Mouse (Mus musculus): Measurements from ENCODE around the gene Chn2. TPM values are rescaled to one million over a fixed set of nuclear protein-coding genes. Genes with fewer than 3 reads are reported as not detected.

Chn2 gene
- polyA plus RNA-seq, 1 experiment from 2014 or later: 17.1 TPM

DNA sequence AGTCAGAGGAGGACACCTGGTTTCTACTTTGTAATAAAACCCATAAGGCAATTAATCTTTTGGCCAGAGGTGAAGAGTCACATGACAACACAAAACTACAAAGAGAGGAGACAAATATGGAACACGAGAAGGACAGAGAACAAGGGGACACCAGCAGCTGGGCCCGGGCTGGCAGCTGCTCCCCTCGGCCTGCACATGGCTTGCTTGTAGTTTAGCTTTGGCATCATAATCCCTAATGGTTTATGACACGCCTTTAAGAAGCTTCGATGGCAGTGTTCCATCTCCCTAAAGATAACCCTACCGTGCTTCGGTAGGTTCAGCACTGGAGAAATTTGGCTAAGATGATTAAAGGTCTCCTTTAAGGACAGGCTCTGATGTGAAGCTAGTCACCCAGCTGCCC is 225.2 kb downstream of the Chn2 start:
- Histone ChIP-seq H3K4me3 (ENCODE audit: low read length) (no peak overlapping the region), H3K4me2 (replicated peaks; ENCODE audit: low read depth, low read length) (no peak overlapping the region), H3K9me3 (ENCODE audit: low read length) (no peaks in the 10 kb centered on the region)

DNA sequence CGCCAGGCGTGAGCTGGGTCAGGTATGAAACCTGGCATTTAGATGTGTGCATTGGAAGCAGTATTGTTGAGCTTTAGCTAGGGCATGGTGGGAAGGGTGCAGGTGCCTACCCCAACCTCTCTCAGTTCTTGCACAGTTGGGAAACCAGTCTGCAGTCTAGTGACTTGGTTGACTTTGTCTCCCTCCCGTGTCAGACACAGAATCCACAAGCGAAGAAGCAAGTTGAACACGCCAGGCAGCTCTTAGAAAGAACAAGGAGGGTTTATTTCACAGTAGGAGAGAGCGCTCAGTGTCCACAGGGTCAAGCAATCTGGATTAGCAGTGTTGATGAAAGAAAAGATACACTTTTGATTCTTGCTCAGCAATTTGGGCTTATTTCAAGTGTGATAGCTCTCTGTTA is 226.0 kb downstream of the Chn2 start:
- Histone ChIP-seq H3K27ac (ENCODE audit: low read length) (no peak overlapping the region), H3K4me3 (ENCODE audit: low read length) (no peak overlapping the region), H3K4me1 (ENCODE audit: insufficient read depth, low read length) (no peaks in the 10 kb centered on the region), H3K36me3 (ENCODE audit: insufficient read depth, low read length) (no peaks in the 10 kb centered on the region), H3K4me2 (replicated peaks; ENCODE audit: low read depth, low read length) (no peak overlapping the region), H3K9me3 (ENCODE audit: low read length) (no peaks in the 10 kb centered on the region), H3K27me3 (ENCODE audit: insufficient read depth, low read length) (no peaks in the 10 kb centered on the region), H3K9ac (replicated peaks; ENCODE audit: low read length) (no peak overlapping the region)
- ATAC-seq (ENCODE audit: low FRiP score, low TSS enrichment): no peak
- WGBS: 95% methylated on average over 6 of the region's 6 CpGs

More for the DNA sequence above, 225.2 kb downstream of the Chn2 start:
- H3K27ac ChIP-seq (ENCODE audit: low read length): no peak overlapping the region
- ATAC-seq (ENCODE audit: low FRiP score, low TSS enrichment): no peak
- 60% methylated on average over 7 of the region's 7 CpGs for WGBS
- H3K36me3 ChIP-seq (ENCODE audit: insufficient read depth, low read length): no peaks in the 10 kb centered on the region
- H3K27me3 ChIP-seq (ENCODE audit: insufficient read depth, low read length): no peaks in the 10 kb centered on the region
- H3K4me1 ChIP-seq (ENCODE audit: insufficient read depth, low read length): no peaks in the 10 kb centered on the region
- no peak overlapping the region for H3K9ac ChIP-seq (replicated peaks; ENCODE audit: low read length)

GRCm38 (mm10) chr6:54272556-54273378 is 233.4 kb downstream of the Chn2 start:
- Histone ChIP-seq H3K4me1 (ENCODE audit: insufficient read depth, low read length) (peaks cover 9% of the 10 kb centered on the region), H3K4me3 (ENCODE audit: low read length) (0 out of 2 replicates have a peak overlapping the region, but pooled peaks have one; percentile 0), H3K27ac (ENCODE audit: low read length) (no peak overlapping the region), H3K36me3 (ENCODE audit: insufficient read depth, low read length) (no peaks in the 10 kb centered on the region), H3K9me3 (ENCODE audit: low read length) (no peaks in the 10 kb centered on the region), H3K27me3 (ENCODE audit: insufficient read depth, low read length) (no peaks in the 10 kb centered on the region), H3K9ac (replicated peaks; ENCODE audit: low read length) (peak overlapping the region; percentile 2; the same call in 1 of the 2 replicates), H3K4me2 (replicated peaks; ENCODE audit: low read depth, low read length) (0 out of 2 replicates have a peak overlapping the region, but pooled peaks have one; percentile 8)
- ATAC-seq (ENCODE audit: low FRiP score, low TSS enrichment): peak; percentile 74
- WGBS: 59% methylated on average over 14 of the region's 14 CpGs

DNA sequence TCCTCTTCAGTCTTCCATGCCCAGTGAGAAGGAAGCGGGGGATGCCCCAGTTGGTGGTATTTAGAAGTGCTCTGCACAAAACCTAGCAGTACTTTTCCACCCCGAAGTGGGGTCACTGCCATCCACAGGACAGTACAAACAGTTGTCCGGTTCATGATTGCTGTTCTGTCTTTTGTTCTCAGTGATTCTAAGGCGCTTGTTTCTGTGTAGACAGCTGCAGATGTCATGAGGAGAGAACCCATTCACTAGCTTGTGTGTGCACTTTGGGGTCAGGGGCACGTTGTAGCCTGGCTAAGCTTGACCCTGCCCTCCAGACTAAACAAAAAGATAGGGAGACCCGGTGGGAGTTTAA is 234.0 kb downstream of the Chn2 start:
- Histone ChIP-seq H3K9ac (replicated peaks; ENCODE audit: low read length) (peak overlapping the region; percentile 2; the same call in 1 of the 2 replicates), H3K4me3 (ENCODE audit: low read length) (0 out of 2 replicates have a peak overlapping the region, but pooled peaks have one; percentile 0), H3K36me3 (ENCODE audit: insufficient read depth, low read length) (no peaks in the 10 kb centered on the region), H3K4me2 (replicated peaks; ENCODE audit: low read depth, low read length) (no peak overlapping the region), H3K4me1 (ENCODE audit: insufficient read depth, low read length) (peaks cover 15% of the 10 kb centered on the region), H3K27ac (ENCODE audit: low read length) (no peak overlapping the region), H3K9me3 (ENCODE audit: low read length) (no peaks in the 10 kb centered on the region), H3K27me3 (ENCODE audit: insufficient read depth, low read length) (no peaks in the 10 kb centered on the region)
- WGBS: 45% methylated on average over 6 of the region's 6 CpGs
- no peak for ATAC-seq (ENCODE audit: low FRiP score, low TSS enrichment)

DNA sequence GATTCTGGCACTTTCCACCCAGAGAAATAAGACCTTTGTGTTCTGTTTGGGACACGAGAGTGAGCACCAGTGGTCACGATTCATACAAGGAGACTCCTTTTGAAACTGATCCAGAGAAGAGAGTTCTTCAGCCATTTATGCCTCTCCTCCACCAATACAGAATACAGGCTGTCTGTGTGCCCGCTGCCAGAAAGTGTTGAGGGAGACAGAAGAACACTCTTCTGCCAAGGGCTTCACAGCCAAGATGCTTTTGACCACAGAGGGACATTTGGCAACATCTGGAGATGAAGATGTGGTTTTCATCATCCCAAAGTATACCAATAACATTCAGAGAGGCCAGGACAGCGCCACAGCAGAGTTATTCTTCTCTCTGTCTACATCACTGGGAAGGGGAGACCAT is 237.9 kb downstream of the Chn2 start:
- Histone ChIP-seq H3K9ac (replicated peaks; ENCODE audit: low read length) (no peak overlapping the region), H3K27ac (ENCODE audit: low read length) (no peak overlapping the region), H3K4me2 (replicated peaks; ENCODE audit: low read depth, low read length) (no peak overlapping the region), H3K4me1 (ENCODE audit: insufficient read depth, low read length) (peaks cover 28% of the 10 kb centered on the region), H3K36me3 (ENCODE audit: insufficient read depth, low read length) (no peaks in the 10 kb centered on the region), H3K27me3 (ENCODE audit: insufficient read depth, low read length) (0 out of 2 replicates have a peak, but pooled peaks cover 4% of the 10 kb centered on the region), H3K4me3 (ENCODE audit: low read length) (no peak overlapping the region), H3K9me3 (ENCODE audit: low read length) (no peaks in the 10 kb centered on the region)
- ATAC-seq (ENCODE audit: low FRiP score, low TSS enrichment): no peak
- WGBS: 68% methylated on average over 4 of the region's 4 CpGs

GRCm38 (mm10) chr6:54277828-54278227 is 238.5 kb downstream of the Chn2 start:
- H3K36me3 ChIP-seq (ENCODE audit: insufficient read depth, low read length): no peaks in the 10 kb centered on the region
- H3K4me1 ChIP-seq (ENCODE audit: insufficient read depth, low read length): peaks cover 28% of the 10 kb centered on the region
- ATAC-seq (ENCODE audit: low FRiP score, low TSS enrichment): peak; percentile 54; the same call in 1 of the 2 replicates
- H3K4me2 ChIP-seq (replicated peaks; ENCODE audit: low read depth, low read length): no peak overlapping the region
- H3K9ac ChIP-seq (replicated peaks; ENCODE audit: low read length): no peak overlapping the region
- peak overlapping the region; percentile 27; the same call in 1 of the 2 replicates for H3K27ac ChIP-seq (ENCODE audit: low read length)
- WGBS: 32% methylated on average over 5 of the region's 5 CpGs
- no peak overlapping the region for H3K4me3 ChIP-seq (ENCODE audit: low read length)
- H3K9me3 ChIP-seq (ENCODE audit: low read length): no peaks in the 10 kb centered on the region
- H3K27me3 ChIP-seq (ENCODE audit: insufficient read depth, low read length): peaks cover 4% of the 10 kb centered on the region; the same call in 1 of the 2 replicates

- ATAC-seq (ENCODE audit: low FRiP score, low TSS enrichment): no peak; the same call in 1 of the 2 replicates
- Histone ChIP-seq H3K4me1 (ENCODE audit: insufficient read depth, low read length) (peaks cover 28% of the 10 kb centered on the region), H3K36me3 (ENCODE audit: insufficient read depth, low read length) (no peaks in the 10 kb centered on the region), H3K4me2 (replicated peaks; ENCODE audit: low read depth, low read length) (no peak overlapping the region), H3K27ac (ENCODE audit: low read length) (peak overlapping the region; percentile 27), H3K9ac (replicated peaks; ENCODE audit: low read length) (no peak overlapping the region), H3K4me3 (ENCODE audit: low read length) (no peak overlapping the region), H3K27me3 (ENCODE audit: insufficient read depth, low read length) (peaks cover 4% of the 10 kb centered on the region; the same call in 1 of the 2 replicates), H3K9me3 (ENCODE audit: low read length) (no peaks in the 10 kb centered on the region)
- 42% methylated on average over 2 of the region's 2 CpGs for WGBS
Observed at GRCm38 (mm10) chr6:54278613-54279012, 239.3 kb downstream of the Chn2 start.

DNA sequence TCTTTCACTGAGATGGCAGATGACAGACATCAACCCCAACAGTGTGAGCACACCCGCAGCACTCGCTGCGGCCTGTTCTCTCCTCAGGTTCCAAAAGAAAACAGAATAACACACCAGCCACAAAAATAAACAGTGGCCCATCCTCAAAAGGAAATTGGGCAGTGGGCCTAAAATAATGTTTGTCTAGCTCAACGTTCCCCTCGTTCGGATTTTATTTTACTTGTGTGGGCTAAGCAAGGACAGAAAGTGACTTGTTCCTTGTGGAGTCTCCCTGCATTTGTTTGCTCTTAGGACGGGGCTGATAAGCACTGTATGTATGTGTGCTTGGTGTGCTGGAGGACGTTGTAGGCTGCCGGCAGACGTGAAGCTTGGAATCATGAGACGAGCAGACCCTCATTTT is 240.0 kb downstream of the Chn2 start:
- H3K27me3 ChIP-seq (ENCODE audit: insufficient read depth, low read length): peaks cover 4% of the 10 kb centered on the region; the same call in 1 of the 2 replicates
- no peak overlapping the region for H3K4me2 ChIP-seq (replicated peaks; ENCODE audit: low read depth, low read length)
- no peaks in the 10 kb centered on the region for H3K36me3 ChIP-seq (ENCODE audit: insufficient read depth, low read length)
- no peak overlapping the region for H3K9ac ChIP-seq (replicated peaks; ENCODE audit: low read length)
- 17% methylated on average over 11 of the region's 11 CpGs for WGBS
- ATAC-seq (ENCODE audit: low FRiP score, low TSS enrichment): 0 out of 2 replicates have a peak, but pooled peaks have one; percentile 23
- no peak overlapping the region; the same call in 1 of the 2 replicates for H3K27ac ChIP-seq (ENCODE audit: low read length)
- H3K4me3 ChIP-seq (ENCODE audit: low read length): no peak overlapping the region
- peaks cover 28% of the 10 kb centered on the region for H3K4me1 ChIP-seq (ENCODE audit: insufficient read depth, low read length)
- no peaks in the 10 kb centered on the region for H3K9me3 ChIP-seq (ENCODE audit: low read length)

DNA sequence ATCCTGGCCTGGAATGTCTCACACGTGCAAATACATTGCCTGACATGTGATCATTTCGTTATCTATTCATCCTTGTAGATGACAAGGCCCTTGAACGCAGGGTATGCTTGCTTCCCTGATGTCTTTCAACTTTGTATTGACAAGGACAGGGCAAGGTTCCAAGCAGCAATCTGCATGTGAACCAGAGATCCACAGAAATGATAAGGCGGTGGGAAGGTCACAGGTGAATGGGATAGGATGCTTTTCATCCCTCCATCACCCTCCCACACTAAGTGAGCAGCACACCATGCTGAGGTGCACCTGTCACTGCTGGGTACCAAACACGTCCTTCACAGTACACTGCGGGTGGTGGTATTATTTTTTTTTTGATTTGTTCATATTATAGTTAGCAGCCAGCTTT is 240.9 kb downstream of the Chn2 start:
- peaks cover 28% of the 10 kb centered on the region for H3K4me1 ChIP-seq (ENCODE audit: insufficient read depth, low read length)
- WGBS: 82% methylated on average over 6 of the region's 6 CpGs
- H3K4me3 ChIP-seq (ENCODE audit: low read length): no peak overlapping the region
- no peak overlapping the region for H3K9ac ChIP-seq (replicated peaks; ENCODE audit: low read length)
- no peak for ATAC-seq (ENCODE audit: low FRiP score, low TSS enrichment)
- H3K9me3 ChIP-seq (ENCODE audit: low read length): no peaks in the 10 kb centered on the region
- no peak overlapping the region for H3K27ac ChIP-seq (ENCODE audit: low read length)
- H3K36me3 ChIP-seq (ENCODE audit: insufficient read depth, low read length): no peaks in the 10 kb centered on the region
- no peak overlapping the region for H3K4me2 ChIP-seq (replicated peaks; ENCODE audit: low read depth, low read length)
- peaks cover 4% of the 10 kb centered on the region; the same call in 1 of the 2 replicates for H3K27me3 ChIP-seq (ENCODE audit: insufficient read depth, low read length)

DNA sequence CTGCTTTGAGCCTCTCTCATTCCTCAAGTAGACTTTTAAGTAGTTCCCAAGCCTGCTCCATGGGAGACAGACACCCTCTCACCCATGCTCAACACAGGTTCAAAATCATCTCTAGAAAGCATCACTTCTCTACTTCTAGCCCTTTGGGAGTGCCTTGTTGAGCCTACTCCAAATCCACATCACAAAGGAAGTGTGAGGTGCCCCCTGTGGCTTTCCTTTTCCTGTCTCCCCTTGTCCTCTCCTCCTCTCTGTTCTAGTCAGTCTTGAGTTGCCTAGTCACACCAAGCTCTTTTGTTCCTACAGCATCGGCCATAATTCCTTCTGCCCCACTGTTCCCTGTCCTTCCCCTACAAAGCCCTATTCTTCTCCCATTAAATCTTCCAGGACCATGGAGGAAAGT is 243.9 kb downstream of the Chn2 start:
- Histone ChIP-seq H3K9ac (replicated peaks; ENCODE audit: low read length) (no peak overlapping the region), H3K27me3 (ENCODE audit: insufficient read depth, low read length) (peaks cover 4% of the 10 kb centered on the region; the same call in 1 of the 2 replicates), H3K4me3 (ENCODE audit: low read length) (no peak overlapping the region), H3K27ac (ENCODE audit: low read length) (no peak overlapping the region), H3K36me3 (ENCODE audit: insufficient read depth, low read length) (no peaks in the 10 kb centered on the region), H3K4me1 (ENCODE audit: insufficient read depth, low read length) (peaks cover 15% of the 10 kb centered on the region), H3K4me2 (replicated peaks; ENCODE audit: low read depth, low read length) (no peak overlapping the region), H3K9me3 (ENCODE audit: low read length) (no peaks in the 10 kb centered on the region)
- ATAC-seq (ENCODE audit: low FRiP score, low TSS enrichment): no peak
- 78% methylated on average over 1 of the region's 1 CpGs for WGBS

Data from kidney, embryonic 16.5 days (tissue).